Mouse (Mus musculus) cerebellum, adult 2 months (tissue): ENCODE measurements around the gene Ap3s2.

Experiments used
- CTCF ChIP-seq: fragments of 200-500 bp; IDR thresholded peaks from 2 replicates; pipeline ENCODE4 v1.5.1; 2011; ENCODE audit warnings: low read depth, mild to moderate bottlenecking, control low read depth, low read length, moderate library complexity, borderline replicate concordance; ENCODE audit not compliant: insufficient read depth
- POLR2A ChIP-seq: fragments of 200-500 bp; IDR thresholded peaks from 2 replicates; pipeline ENCODE4 v1.6.1; 2011; ENCODE audit warnings: low read length, control low read depth, borderline replicate concordance; ENCODE audit not compliant: insufficient read depth

DNA sequence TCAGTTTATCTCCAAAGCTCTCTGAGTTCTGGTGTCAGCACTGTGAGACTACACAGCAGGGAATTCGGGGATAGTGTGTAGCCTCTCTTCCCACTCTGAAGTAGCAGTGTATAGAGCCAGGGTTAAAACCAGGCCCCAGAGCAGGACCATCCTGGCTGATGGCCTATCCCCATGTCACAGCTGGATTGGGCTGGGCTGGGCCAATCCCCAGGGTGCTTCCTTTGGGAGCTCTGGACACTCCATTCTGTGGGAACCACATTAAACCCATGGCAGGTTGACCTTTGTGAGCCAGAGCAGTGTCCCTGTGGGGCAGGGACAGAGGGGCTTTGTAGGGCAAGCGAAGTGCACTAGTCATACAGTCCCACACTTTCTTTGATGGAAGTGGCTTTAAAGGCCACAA is 74.1 kb downstream of the Ap3s2 start:
- TF ChIP-seq CTCF (no peak), POLR2A (no peak)
